Comparison of ENCODE assay signal across 22 mouse cellular contexts in the genomic region with DNA sequence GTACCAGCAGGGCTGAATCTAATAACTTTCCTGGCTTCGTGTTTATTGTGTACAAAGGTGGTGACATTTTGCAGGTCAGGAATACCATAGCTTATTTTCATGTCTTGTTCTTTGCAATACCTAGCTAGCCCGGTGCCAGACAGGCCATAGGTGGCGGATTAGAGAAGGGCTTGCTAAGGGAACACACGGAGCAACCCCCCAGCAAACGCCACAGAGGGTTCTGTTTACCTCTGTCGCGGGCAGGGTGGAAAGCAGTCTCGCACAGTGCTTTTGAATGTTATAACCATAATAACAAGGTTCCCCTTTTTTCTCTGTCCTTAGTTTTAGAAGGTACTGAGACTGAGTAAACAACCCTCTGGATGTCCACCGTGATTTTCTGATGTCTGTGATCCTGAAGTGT.
DNase-seq lines count a peak whose midpoint lies in the region; ATAC-seq and TF ChIP-seq lines count a peak whose summit lies in the region.
"Had no signal": no experiment of that assay in that cellular context is flagged by ENCODE, and none has a peak within 500 bp of the region (broad histone marks: within the 10 kb centered on the region; RNA-seq: fewer than 3 reads in every experiment).

No protein-coding gene starts in this region.

- intact Hi-C loops in gastrocnemius, adult 2 months (cut with DNase I) = loop anchor here (2.0 kb wide), 1 partner anchor 71 kb away; no protein-coding TSS in a partner anchor

- H3K36me3 ChIP-seq in liver, embryonic 16.5 days (ENCODE audit: control insufficient read depth, insufficient read depth) = no peaks in the 10 kb centered on the region
- peaks cover 2% of the 10 kb centered on the region; the same call in 1 of the 2 replicates for H3K36me3 ChIP-seq in liver, embryonic 12.5 days
- H3K36me3 ChIP-seq in thymus, adult 2 months (ENCODE audit: control insufficient read depth, insufficient read depth, low read length) = no peaks in the 10 kb centered on the region
- H3K36me3 ChIP-seq: embryonic facial prominence, embryonic 15.5 days; forebrain, embryonic 10.5 days; limb, embryonic 15.5 days; lung, embryonic 15.5 days; neural tube, embryonic 15.5 days had no signal

- H3K27ac ChIP-seq in gastrocnemius, adult 2 months = peak overlapping the region; percentile 31; the same call in 1 of the 2 replicates
- peak overlapping the region; percentile 7; the same call in 1 of the 2 replicates for H3K27ac ChIP-seq in liver, embryonic 16.5 days (ENCODE audit: low read length)
- no peak overlapping the region for H3K27ac ChIP-seq in liver, embryonic 12.5 days
- no peak overlapping the region for H3K27ac ChIP-seq in thymus, adult 2 months (ENCODE audit: control insufficient read depth, insufficient read depth, low read length)
- no peak overlapping the region for H3K27ac ChIP-seq in cerebellum, adult 2 months (ENCODE audit: insufficient read depth, low read length)
- H3K27ac ChIP-seq: embryonic facial prominence, embryonic 15.5 days; forebrain, embryonic 10.5 days; limb, embryonic 15.5 days; lung, embryonic 15.5 days; neural tube, embryonic 15.5 days had no signal

- 48% methylated on average over 9 of the region's 9 CpGs for WGBS in liver, embryonic 16.5 days (ENCODE audit: insufficient replicate concordance)
- 66% methylated on average over 9 of the region's 9 CpGs for WGBS in liver, embryonic 12.5 days (ENCODE audit: insufficient replicate concordance)
- WGBS in thymus, adult 2 months = 61% methylated on average over 9 of the region's 9 CpGs
- 54% methylated on average over 9 of the region's 9 CpGs for WGBS in cerebellum, adult 2 months

- no peak for TF ChIP-seq CTCF in gastrocnemius, adult 2 months (IDR thresholded peaks at IDR 0.05)
- no peak for TF ChIP-seq CTCF in thymus, adult 2 months (IDR thresholded peaks at IDR 0.05; ENCODE audit: borderline replicate concordance, control insufficient read depth, extremely low read depth, insufficient read depth, low read length, poor library complexity)
- no peak for TF ChIP-seq CTCF in cerebellum, adult 2 months (IDR thresholded peaks at IDR 0.05; ENCODE audit: borderline replicate concordance, insufficient read depth, low read depth, low read length)

- H3K4me1 ChIP-seq in liver, embryonic 16.5 days (ENCODE audit: control insufficient read depth, low read depth, low read length) = peaks cover 28% of the 10 kb centered on the region
- H3K4me1 ChIP-seq in liver, embryonic 12.5 days = peaks cover 52% of the 10 kb centered on the region
- H3K4me1 ChIP-seq in thymus, adult 2 months (replicated peaks; ENCODE audit: control insufficient read depth, insufficient read depth, low read length) = peaks cover 42% of the 10 kb centered on the region
- H3K4me1 ChIP-seq in cerebellum, adult 2 months (ENCODE audit: control insufficient read depth, insufficient read depth, low read length) = peaks cover 48% of the 10 kb centered on the region

- peak; percentile 28; the same call in 1 of the 2 replicates for ATAC-seq in liver, embryonic 16.5 days (ENCODE audit: low read depth)
- ATAC-seq in liver, embryonic 12.5 days = no peak
- ATAC-seq: CD4-positive, CD25-positive, alpha-beta regulatory T cell, adult 4 months; Patski had no signal

- TF ChIP-seq POLR2A in thymus, adult 2 months (IDR thresholded peaks at IDR 0.05; ENCODE audit: control insufficient read depth, extremely low read depth, insufficient read depth, low read length, poor library complexity) = no peak
- TF ChIP-seq POLR2A in cerebellum, adult 2 months (IDR thresholded peaks at IDR 0.05; ENCODE audit: borderline replicate concordance, insufficient read depth, low read length) = no peak

- no peak overlapping the region for H3K4me2 ChIP-seq in liver, embryonic 16.5 days (ENCODE audit: low read depth, low read length)
- no peak overlapping the region for H3K4me2 ChIP-seq in liver, embryonic 12.5 days
- H3K4me2 ChIP-seq: embryonic facial prominence, embryonic 15.5 days; limb, embryonic 15.5 days; lung, embryonic 15.5 days; midbrain, embryonic 11.5 days; neural tube, embryonic 15.5 days had no signal

- no peaks in the 10 kb centered on the region for H3K9me3 ChIP-seq in liver, embryonic 16.5 days (replicated peaks; ENCODE audit: control insufficient read depth, low read length)
- H3K9me3 ChIP-seq in liver, embryonic 12.5 days (replicated peaks) = no peaks in the 10 kb centered on the region
- H3K9me3 ChIP-seq: embryonic facial prominence, embryonic 15.5 days; forebrain, embryonic 10.5 days; limb, embryonic 15.5 days; lung, embryonic 15.5 days; neural tube, embryonic 15.5 days had no signal

- no peaks in the 10 kb centered on the region for H3K27me3 ChIP-seq in liver, embryonic 16.5 days (ENCODE audit: control insufficient read depth, insufficient read depth, low read depth, low read length)
- no peaks in the 10 kb centered on the region for H3K27me3 ChIP-seq in liver, embryonic 12.5 days (replicated peaks)
- H3K27me3 ChIP-seq in thymus, adult 2 months (ENCODE audit: control insufficient read depth, insufficient read depth, low read length) = no peaks in the 10 kb centered on the region
- no peaks in the 10 kb centered on the region for H3K27me3 ChIP-seq in cerebellum, adult 2 months (ENCODE audit: control insufficient read depth, insufficient read depth, low read length)
- H3K27me3 ChIP-seq: embryonic facial prominence, embryonic 15.5 days; limb, embryonic 15.5 days; lung, embryonic 15.5 days; neural tube, embryonic 15.5 days; Patski had no signal

- DNase-seq in gastrocnemius, adult 2 months = no peak
- no peak for DNase-seq in gastrocnemius, adult 18-20 months (ENCODE audit: low spot score)
- DNase-seq in thymus, postnatal 0 days (ENCODE audit: low spot score) = peak; percentile 1
- no peak for DNase-seq in thymus, adult 2 months
- DNase-seq in cerebellum, adult 2 months = no peak
- DNase-seq in urinary bladder, postnatal 10 days (ENCODE audit: low spot score) = no peak
- DNase-seq: adrenal gland, adult 8-10 months; cerebellum, adult 11 months; gastrocnemius, postnatal 10 days; kidney, adult 8-10 months; kidney, postnatal 14 days; lung, postnatal 4 days had no signal

- no peak overlapping the region for H3K4me3 ChIP-seq in gastrocnemius, adult 2 months
- no peak overlapping the region for H3K4me3 ChIP-seq in liver, embryonic 16.5 days (ENCODE audit: low read depth, low read length)
- no peak overlapping the region for H3K4me3 ChIP-seq in liver, embryonic 12.5 days
- no peak overlapping the region for H3K4me3 ChIP-seq in thymus, adult 2 months (ENCODE audit: control insufficient read depth, insufficient read depth, low read length)
- H3K4me3 ChIP-seq in cerebellum, adult 2 months (replicated peaks; ENCODE audit: insufficient read depth, low read depth, low read length) = no peak overlapping the region
- H3K4me3 ChIP-seq: embryonic facial prominence, embryonic 15.5 days; forebrain, embryonic 10.5 days; limb, embryonic 15.5 days; lung, embryonic 15.5 days; neural tube, embryonic 15.5 days had no signal

- H3K9ac ChIP-seq in liver, embryonic 16.5 days (ENCODE audit: low read depth, low read length) = no peak overlapping the region
- H3K9ac ChIP-seq in liver, embryonic 12.5 days = no peak overlapping the region
- H3K9ac ChIP-seq: embryonic facial prominence, embryonic 15.5 days; limb, embryonic 15.5 days; lung, embryonic 15.5 days; neural tube, embryonic 15.5 days had no signal

Comparison
In these comparisons a context has a peak if more than half of its experiments do, and no peak if none do; other contexts are left out.
1. H3K27ac ChIP-seq: peak in gastrocnemius, adult 2 months (single experiment) and liver, embryonic 16.5 days (single experiment); none in liver, embryonic 12.5 days (single experiment), thymus, adult 2 months (single experiment) and cerebellum, adult 2 months (single experiment).